Mouse (Mus musculus): Measurements from ENCODE around the gene Chd1.

- TF ChIP-seq FLI1 (IDR thresholded peaks at IDR 0.05; ENCODE audit: low read length) (no peak), GATA1 (IDR thresholded peaks at IDR 0.05; ENCODE audit: borderline replicate concordance, low read length) (no peak)
Measured at GRCm38 (mm10) chr17:15808015-15808414, 103.2 kb downstream of the Chd1 start.

Measured in megakaryocyte, embryonic 14.5 days (primary cell).